Mouse (Mus musculus) T-helper 2 cell (primary cell): ENCODE measurements at regions not wholly inside any gene's neighbourhood (a gene's known extent, or its start where the extent isn't known, plus 50 kb on each side); places are given as distances from the start of the nearest gene placed in this dataset.

Experiments used
- in situ Hi-C: fragments of 300-600 bp; cut with MboI, MseI; formaldehyde crosslinking; loops from one replicate; pipeline ENCODE4 v1.15.1; 2025; ENCODE audit warnings: high pct_unique_total_duplicates

GRCm38 (mm10) chr6:36645415-36645814 is 164.6 kb downstream of the Ptn start:
- in situ Hi-C loops, result no loop called here

DNA sequence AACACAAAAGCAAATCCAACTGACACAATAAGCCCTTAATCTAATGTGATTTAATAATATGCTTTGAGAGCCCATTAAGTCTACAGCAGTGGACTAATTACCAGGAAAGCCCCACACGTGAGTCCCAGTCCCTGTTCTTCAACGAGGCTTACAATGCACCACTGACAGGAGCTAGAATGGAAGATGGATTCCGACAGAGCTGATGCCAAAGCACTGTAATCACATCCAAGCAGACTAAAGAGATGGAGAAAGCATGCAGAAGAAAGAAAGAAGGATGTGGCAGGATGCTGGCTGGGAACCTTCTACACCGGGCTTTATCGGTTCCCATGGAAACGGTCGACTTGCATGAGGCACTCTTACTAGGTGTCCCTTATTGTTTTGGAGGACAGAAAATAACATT is 165.1 kb downstream of the Ptn start:
- in situ Hi-C loops, result no loop called here

DNA sequence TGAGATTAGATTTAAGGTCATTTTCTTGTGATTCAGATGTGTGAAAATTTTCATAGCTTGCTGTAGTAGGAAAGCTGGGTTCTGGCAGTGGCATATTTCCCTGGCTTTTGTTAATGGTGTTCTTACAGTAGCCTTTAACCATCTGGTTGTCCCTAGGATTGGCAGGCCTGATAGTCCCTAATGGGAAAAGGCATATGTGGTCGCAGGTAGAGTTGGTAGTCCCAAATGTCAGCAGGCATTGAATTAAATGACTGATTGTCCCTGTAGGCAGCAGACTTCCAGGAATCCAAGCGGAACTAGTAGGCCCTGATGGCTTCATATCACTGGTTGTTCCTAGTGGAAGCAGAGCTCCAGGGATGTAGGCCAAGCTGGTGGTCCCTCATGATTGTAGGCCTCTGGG is 173.0 kb downstream of the Ptn start:
- in situ Hi-C loops, result no loop called here

DNA sequence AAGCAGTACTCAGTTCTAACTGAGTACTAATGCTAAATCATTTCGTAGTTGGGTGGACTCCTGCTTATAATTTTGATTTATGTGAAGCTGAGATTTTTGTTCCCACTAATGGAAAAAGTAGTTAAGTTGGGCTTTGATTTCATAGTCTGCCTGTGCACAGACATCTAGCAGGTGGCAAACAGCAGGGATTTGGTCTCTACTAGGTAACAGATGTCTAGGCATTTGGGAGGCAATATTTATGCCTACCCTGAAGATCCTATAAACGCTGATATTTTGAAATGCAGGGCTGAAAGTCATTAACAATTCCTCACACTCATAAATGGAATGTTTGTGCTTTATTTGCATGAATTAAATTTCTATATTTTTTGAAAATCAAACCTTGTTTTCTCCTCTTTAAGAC is 182.4 kb downstream of the Ptn start:
- in situ Hi-C loops, result no loop called here

DNA sequence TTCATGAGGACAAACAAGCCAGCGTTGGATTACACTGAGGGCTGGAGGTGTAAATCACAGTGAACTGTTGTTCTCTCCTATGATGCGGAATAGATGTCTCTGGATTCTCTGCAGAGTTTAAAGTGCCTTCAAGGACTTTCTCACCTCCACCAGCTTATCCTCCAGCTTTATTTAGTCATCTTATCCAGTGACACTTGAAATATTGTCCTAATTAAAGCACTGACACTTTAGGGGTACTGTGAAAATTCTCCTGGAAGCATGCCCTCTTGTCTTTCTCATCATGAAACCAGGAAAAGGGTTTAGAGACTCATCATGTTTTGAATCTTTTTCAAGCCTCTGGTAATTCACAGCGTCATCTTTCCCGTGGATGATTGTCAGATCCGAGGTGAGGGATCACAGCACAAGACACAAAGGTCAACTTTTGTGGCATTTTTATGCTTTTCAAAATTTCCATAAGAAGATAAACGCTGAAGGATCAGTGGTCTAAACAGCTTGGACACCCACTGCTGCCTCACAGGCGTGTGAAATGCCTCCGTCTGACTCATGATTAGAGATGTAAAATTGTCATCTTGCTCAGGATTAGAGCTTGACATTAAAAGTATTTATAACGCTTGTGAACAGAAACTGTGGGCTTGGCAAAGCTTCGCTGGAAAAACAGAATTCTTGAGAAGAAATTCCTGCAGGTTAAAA is 201.6 kb downstream of the Ptn start:
- in situ Hi-C loops, result no loop called here

GRCm38 (mm10) chr6:36605578-36606205 is 204.3 kb downstream of the Ptn start:
- in situ Hi-C loops, result no loop called here

DNA sequence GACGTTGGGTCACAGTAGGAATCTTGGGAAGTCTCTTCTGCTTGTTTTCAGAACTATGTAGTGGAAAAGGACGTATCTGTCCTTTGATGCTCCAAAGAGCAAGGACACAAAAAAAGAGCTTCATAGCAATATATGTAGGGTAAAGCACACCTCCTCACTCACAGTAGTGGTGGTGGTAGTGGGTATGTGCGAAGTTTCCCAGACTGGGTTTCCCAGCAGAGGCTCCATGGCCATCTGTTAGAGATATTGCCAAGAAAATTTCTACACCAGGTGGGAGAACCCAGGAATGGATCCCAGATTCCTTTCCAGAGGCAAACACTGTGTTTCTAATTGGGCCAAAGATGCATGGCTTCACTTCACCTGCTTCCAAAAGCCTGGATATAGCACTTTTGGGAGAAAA is 205.2 kb downstream of the Ptn start:
- in situ Hi-C loops, result no loop called here

DNA sequence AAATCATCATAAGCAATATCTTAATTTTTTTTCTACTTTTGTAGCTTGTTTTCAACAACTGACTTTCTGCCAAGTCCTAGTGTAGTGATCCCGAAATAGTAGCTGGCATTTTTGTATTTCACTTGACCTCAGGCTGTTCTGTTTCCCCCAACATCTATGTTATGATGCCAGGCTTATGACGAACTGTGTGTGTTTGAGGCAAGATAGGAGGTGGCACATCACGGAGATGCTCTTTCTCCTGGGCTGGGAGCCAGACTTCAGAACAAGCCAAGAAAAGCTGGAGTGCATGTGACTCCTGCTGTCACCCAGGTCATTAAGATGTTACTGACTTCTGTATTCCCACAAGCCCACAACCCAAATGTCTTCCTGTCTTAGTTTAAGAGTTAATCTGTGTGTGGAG is 208.7 kb downstream of the Chrm2 start:
- in situ Hi-C loops, result loop anchor here (10.0 kb wide), 1 partner anchor 912 kb away; no protein-coding TSS in a partner anchor

- in situ Hi-C loops, result loop anchor here (10.0 kb wide), 1 partner anchor 906 kb away; no protein-coding TSS in a partner anchor
These were observed 203.2 kb downstream of the Chrm2 start for GRCm38 (mm10) chr6:36590881-36591630.

DNA sequence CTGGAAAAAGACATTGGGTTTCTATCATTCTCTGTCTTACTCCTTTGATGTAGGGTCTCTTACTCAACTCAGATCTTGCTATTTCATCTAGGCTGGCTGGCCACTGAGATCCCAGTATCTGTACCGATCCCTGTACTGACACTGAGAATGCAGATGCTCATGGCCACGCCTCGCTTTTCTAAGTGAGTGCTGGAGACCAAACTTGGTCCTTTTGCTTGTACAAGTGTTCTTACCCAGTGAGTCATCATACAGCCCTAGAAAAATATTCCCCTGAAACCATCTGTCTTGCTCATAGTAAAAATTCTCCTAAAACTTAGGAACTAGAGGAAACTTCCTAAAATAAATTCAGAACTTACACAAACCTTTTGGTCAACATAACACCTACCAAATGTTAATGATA is 193.2 kb downstream of the Chrm2 start:
- in situ Hi-C loops, result no loop called here
